22 mouse cellular contexts compared by ENCODE assay signal in the genomic region with DNA sequence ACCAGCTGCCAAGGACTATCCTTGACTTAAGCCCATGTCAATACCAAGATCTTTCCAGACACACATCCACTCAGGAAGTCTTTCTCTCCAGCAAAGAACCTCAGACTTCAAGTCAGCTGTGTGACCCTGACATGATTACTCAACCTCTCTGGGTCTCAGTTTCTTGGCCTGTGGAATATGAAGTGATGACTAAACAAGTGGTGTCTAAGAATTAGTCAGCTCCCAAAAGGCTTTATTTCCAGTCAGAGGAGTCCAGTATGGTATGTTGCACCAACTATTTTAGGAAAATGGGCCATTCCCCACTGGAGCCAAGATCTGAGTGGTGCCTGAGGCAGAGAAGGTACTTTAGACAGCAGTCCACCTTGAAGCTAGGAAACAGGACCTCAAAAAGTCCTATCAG.
DNase-seq lines count a peak whose midpoint lies in the region; ATAC-seq and TF ChIP-seq lines count a peak whose summit lies in the region.
"Had no signal": no experiment of that assay in that cellular context is flagged by ENCODE, and none has a peak within 500 bp of the region (broad histone marks: within the 10 kb centered on the region; RNA-seq: fewer than 3 reads in every experiment).

No protein-coding gene starts in this region.

- TF ChIP-seq CTCF in hindbrain, postnatal 0 days (IDR thresholded peaks at IDR 0.05; ENCODE audit: low read depth): no peak

- H3K4me2 ChIP-seq in hindbrain, embryonic 14.5 days (replicated peaks): no peak overlapping the region
- no peak overlapping the region for H3K4me2 ChIP-seq in hindbrain, postnatal 0 days (ENCODE audit: low read depth, low read length)
- H3K4me2 ChIP-seq in neural tube, embryonic 15.5 days: no peak overlapping the region
- H3K4me2 ChIP-seq: embryonic facial prominence, embryonic 12.5 days; heart, embryonic 11.5 days; hindbrain, embryonic 13.5 days; intestine, embryonic 15.5 days had no signal

- H3K4me1 ChIP-seq in hindbrain, embryonic 14.5 days (replicated peaks; ENCODE audit: control insufficient read depth, insufficient read depth, low read length): peaks cover 10% of the 10 kb centered on the region; the same call in 1 of the 2 replicates
- H3K4me1 ChIP-seq in hindbrain, postnatal 0 days (ENCODE audit: insufficient read depth, low read length): 0 out of 2 replicates have a peak, but pooled peaks cover 12% of the 10 kb centered on the region
- H3K4me1 ChIP-seq in neural tube, embryonic 15.5 days: peaks cover 20% of the 10 kb centered on the region
- H3K4me1 ChIP-seq: intestine, embryonic 15.5 days; megakaryocyte, embryonic 14.5 days had no signal

- peak overlapping the region; percentile 60; the same call in 1 of the 2 replicates for H3K27ac ChIP-seq in hindbrain, embryonic 14.5 days
- no peak overlapping the region for H3K27ac ChIP-seq in hindbrain, postnatal 0 days
- peak overlapping the region; percentile 56 for H3K27ac ChIP-seq in neural tube, embryonic 15.5 days (replicated peaks)
- H3K27ac ChIP-seq: embryonic facial prominence, embryonic 12.5 days; intestine, embryonic 15.5 days; limb, embryonic 10.5 days; stomach, postnatal 0 days had no signal

- no peaks in the 10 kb centered on the region for H3K9me3 ChIP-seq in hindbrain, embryonic 14.5 days (ENCODE audit: control insufficient read depth, low read length)
- no peaks in the 10 kb centered on the region for H3K9me3 ChIP-seq in hindbrain, postnatal 0 days (ENCODE audit: low read length)
- no peaks in the 10 kb centered on the region for H3K9me3 ChIP-seq in neural tube, embryonic 15.5 days (replicated peaks)
- H3K9me3 ChIP-seq: embryonic facial prominence, embryonic 12.5 days; hindbrain, embryonic 13.5 days; intestine, embryonic 15.5 days; limb, embryonic 10.5 days; megakaryocyte, embryonic 14.5 days had no signal

- DNase-seq in adrenal gland, adult 2 months: peak; percentile 48
- no peak for DNase-seq in adrenal gland, postnatal 4 days (ENCODE audit: low spot score in 2 of 2)
- no peak for DNase-seq in hindbrain, embryonic 14.5 days (ENCODE audit: low spot score)
- no peak for DNase-seq in hindbrain, postnatal 0 days (ENCODE audit: low spot score)
- peak; percentile 82 for DNase-seq in NIH3T3 (ENCODE audit: low read depth)
- DNase-seq in kidney, postnatal 25 days: no peak
- DNase-seq in urinary bladder, postnatal 4 days (ENCODE audit: low spot score in 2 of 2): no peak
- DNase-seq: cerebellum, adult 9-11 months; gastrocnemius, postnatal 25 days; kidney, adult 9 months; kidney, postnatal 36 days; liver, postnatal 0 days; lung, postnatal 10 days; right cerebral cortex, adult 18-20 months had no signal

- no peaks in the 10 kb centered on the region; the same call in 1 of the 2 replicates for H3K36me3 ChIP-seq in hindbrain, embryonic 14.5 days (replicated peaks; ENCODE audit: control insufficient read depth, insufficient read depth)
- H3K36me3 ChIP-seq in hindbrain, postnatal 0 days (ENCODE audit: insufficient read depth, low read length): no peaks in the 10 kb centered on the region
- H3K36me3 ChIP-seq in neural tube, embryonic 15.5 days: no peaks in the 10 kb centered on the region
- H3K36me3 ChIP-seq: embryonic facial prominence, embryonic 12.5 days; hindbrain, embryonic 13.5 days; intestine, embryonic 15.5 days; limb, embryonic 10.5 days had no signal

- H3K4me3 ChIP-seq in hindbrain, embryonic 14.5 days (replicated peaks; ENCODE audit: low read length): no peak overlapping the region
- no peak overlapping the region for H3K4me3 ChIP-seq in hindbrain, postnatal 0 days (ENCODE audit: low read length)
- no peak overlapping the region for H3K4me3 ChIP-seq in neural tube, embryonic 15.5 days (replicated peaks)
- H3K4me3 ChIP-seq: embryonic facial prominence, embryonic 12.5 days; hindbrain, embryonic 13.5 days; intestine, embryonic 15.5 days; limb, embryonic 10.5 days; megakaryocyte, embryonic 14.5 days had no signal

- H3K27me3 ChIP-seq in hindbrain, embryonic 14.5 days (ENCODE audit: control insufficient read depth, insufficient read depth, low read length): no peaks in the 10 kb centered on the region
- no peaks in the 10 kb centered on the region for H3K27me3 ChIP-seq in hindbrain, postnatal 0 days (ENCODE audit: insufficient read depth, low read length)
- no peaks in the 10 kb centered on the region for H3K27me3 ChIP-seq in neural tube, embryonic 15.5 days (replicated peaks)
- H3K27me3 ChIP-seq: embryonic facial prominence, embryonic 12.5 days; hindbrain, embryonic 13.5 days had no signal

- no peak overlapping the region for H3K9ac ChIP-seq in hindbrain, embryonic 14.5 days
- H3K9ac ChIP-seq in hindbrain, postnatal 0 days (replicated peaks; ENCODE audit: low read length): no peak overlapping the region
- H3K9ac ChIP-seq in neural tube, embryonic 15.5 days (replicated peaks): no peak overlapping the region
- H3K9ac ChIP-seq: embryonic facial prominence, embryonic 12.5 days; hindbrain, embryonic 13.5 days; intestine, embryonic 15.5 days; liver, postnatal 0 days had no signal

- no peak for ATAC-seq in hindbrain, embryonic 14.5 days (ENCODE audit: low FRiP score)
- ATAC-seq in hindbrain, postnatal 0 days: no peak
- no peak for ATAC-seq in neural tube, embryonic 15.5 days (ENCODE audit: low FRiP score)
- ATAC-seq: intestine, embryonic 15.5 days; liver, postnatal 0 days had no signal

Comparison
In these comparisons a context has a peak if more than half of its experiments do, and no peak if none do; other contexts are left out.
1. DNase-seq: peak in adrenal gland, adult 2 months (single experiment) and NIH3T3 (single experiment); none in adrenal gland, postnatal 4 days (0 of 2), hindbrain, embryonic 14.5 days (single experiment), hindbrain, postnatal 0 days (single experiment), kidney, postnatal 25 days (0 of 2) and urinary bladder, postnatal 4 days (0 of 2).